Mouse (Mus musculus): ENCODE measurements around the gene Rnf24. TPM values are rescaled to one million over a fixed set of nuclear protein-coding genes. Genes with fewer than 3 reads are reported as not detected.
"Not testable (repeated sequence)": the region's sequence is repeated elsewhere in the genome, so short reads cannot be mapped to it uniquely, and the experiment has no call there.

Gene Rnf24
- polyA plus RNA-seq, 1 experiment from 2014 or later = 7.2 TPM

GRCm38 (mm10) chr2:131326044-131326443, 26.6 kb downstream of the Rnf24 start:
- H3K9me3 ChIP-seq (ENCODE audit: control insufficient read depth, low read length) = no peaks in the 10 kb centered on the region
- H3K36me3 ChIP-seq (ENCODE audit: control insufficient read depth, insufficient read depth, low read length) = no peaks in the 10 kb centered on the region
- no peaks in the 10 kb centered on the region for H3K27me3 ChIP-seq (ENCODE audit: control insufficient read depth, insufficient read depth, low read length)
- ATAC-seq (ENCODE audit: insufficient number of reproducible peaks, low FRiP score, low TSS enrichment, low read depth) = no peak
- H3K9ac ChIP-seq (ENCODE audit: low read length) = no peak overlapping the region
- DNase-seq (ENCODE audit: low spot score) = no peak
- H3K27ac ChIP-seq (replicated peaks; ENCODE audit: low read depth, low read length) = no peak overlapping the region
- no peaks in the 10 kb centered on the region for H3K4me1 ChIP-seq (ENCODE audit: control insufficient read depth, insufficient read depth, low read length)
- 71% methylated on average over 3 of the region's 3 CpGs for WGBS
- no peak overlapping the region for H3K4me3 ChIP-seq (ENCODE audit: low read depth, low read length)
- H3K4me2 ChIP-seq (ENCODE audit: low read depth, severe bottlenecking) = no peak overlapping the region

- no peaks in the 10 kb centered on the region for H3K9me3 ChIP-seq (ENCODE audit: control insufficient read depth, low read length)
- no peak overlapping the region for H3K27ac ChIP-seq (replicated peaks; ENCODE audit: low read depth, low read length)
- H3K4me3 ChIP-seq (ENCODE audit: low read depth, low read length) = no peak overlapping the region
- WGBS = 86% methylated on average over 1 of the region's 1 CpGs
- no peak for DNase-seq (ENCODE audit: low spot score)
- H3K4me1 ChIP-seq (ENCODE audit: control insufficient read depth, insufficient read depth, low read length) = no peaks in the 10 kb centered on the region
- ATAC-seq (ENCODE audit: insufficient number of reproducible peaks, low FRiP score, low TSS enrichment, low read depth) = no peak
- no peak overlapping the region for H3K4me2 ChIP-seq (ENCODE audit: low read depth, severe bottlenecking)
- no peaks in the 10 kb centered on the region for H3K36me3 ChIP-seq (ENCODE audit: control insufficient read depth, insufficient read depth, low read length)
- H3K9ac ChIP-seq (ENCODE audit: low read length) = no peak overlapping the region
- H3K27me3 ChIP-seq (ENCODE audit: control insufficient read depth, insufficient read depth, low read length) = no peaks in the 10 kb centered on the region
These were observed 29.0 kb downstream of the Rnf24 start for GRCm38 (mm10) chr2:131323675-131324074.

DNA sequence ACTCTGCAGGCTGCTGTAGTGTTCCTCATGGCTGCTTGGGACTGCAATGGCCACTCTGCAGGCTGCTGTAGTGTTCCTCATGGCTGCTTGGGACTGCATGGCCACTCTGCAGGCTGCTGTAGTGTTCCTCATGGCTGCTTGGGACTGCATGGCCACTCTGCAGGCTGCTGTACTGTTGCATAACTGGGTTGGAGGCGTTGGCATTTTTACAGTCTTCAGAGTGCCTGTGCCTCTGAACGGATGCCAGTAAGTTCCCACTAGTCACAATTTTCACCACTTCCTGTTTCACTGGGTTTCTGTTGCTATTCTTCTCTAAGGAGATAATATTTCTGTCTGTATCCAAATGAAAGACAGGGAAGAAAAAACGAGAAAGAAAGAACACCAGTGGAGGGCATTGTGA, 31.5 kb downstream of the Rnf24 start:
- WGBS = 46% methylated on average over 3 of the region's 3 CpGs
- not testable (repeated sequence) for H3K27me3 ChIP-seq (ENCODE audit: control insufficient read depth, insufficient read depth, low read length); ATAC-seq (ENCODE audit: insufficient number of reproducible peaks, low FRiP score, low TSS enrichment, low read depth); H3K27ac ChIP-seq (replicated peaks; ENCODE audit: low read depth, low read length); H3K4me2 ChIP-seq (ENCODE audit: low read depth, severe bottlenecking); H3K4me1 ChIP-seq (ENCODE audit: control insufficient read depth, insufficient read depth, low read length); H3K9ac ChIP-seq (ENCODE audit: low read length); H3K36me3 ChIP-seq (ENCODE audit: control insufficient read depth, insufficient read depth, low read length); H3K4me3 ChIP-seq (ENCODE audit: low read depth, low read length); DNase-seq (ENCODE audit: low spot score); H3K9me3 ChIP-seq (ENCODE audit: control insufficient read depth, low read length)

- Histone ChIP-seq H3K9me3 (ENCODE audit: control insufficient read depth, low read length) (no peaks in the 10 kb centered on the region), H3K9ac (ENCODE audit: low read length) (no peak overlapping the region), H3K27ac (replicated peaks; ENCODE audit: low read depth, low read length) (no peak overlapping the region), H3K4me3 (ENCODE audit: low read depth, low read length) (no peak overlapping the region), H3K4me2 (ENCODE audit: low read depth, severe bottlenecking) (no peak overlapping the region), H3K4me1 (ENCODE audit: control insufficient read depth, insufficient read depth, low read length) (no peaks in the 10 kb centered on the region), H3K27me3 (ENCODE audit: control insufficient read depth, insufficient read depth, low read length) (no peaks in the 10 kb centered on the region), H3K36me3 (ENCODE audit: control insufficient read depth, insufficient read depth, low read length) (no peaks in the 10 kb centered on the region)
- ATAC-seq (ENCODE audit: insufficient number of reproducible peaks, low FRiP score, low TSS enrichment, low read depth) = no peak
- WGBS = 87% methylated on average over 6 of the region's 6 CpGs
- DNase-seq (ENCODE audit: low spot score) = no peak
These were observed 33.3 kb downstream of the Rnf24 start for GRCm38 (mm10) chr2:131319401-131319800.

- no peak overlapping the region for H3K4me2 ChIP-seq (ENCODE audit: low read depth, severe bottlenecking)
- WGBS = 94% methylated on average over 2 of the region's 2 CpGs
- ATAC-seq (ENCODE audit: insufficient number of reproducible peaks, low FRiP score, low TSS enrichment, low read depth) (no peak), DNase-seq (ENCODE audit: low spot score) (no peak)
- no peaks in the 10 kb centered on the region for H3K27me3 ChIP-seq (ENCODE audit: control insufficient read depth, insufficient read depth, low read length)
- H3K4me3 ChIP-seq (ENCODE audit: low read depth, low read length) = no peak overlapping the region
- no peak overlapping the region for H3K9ac ChIP-seq (ENCODE audit: low read length)
- H3K4me1 ChIP-seq (ENCODE audit: control insufficient read depth, insufficient read depth, low read length) = no peaks in the 10 kb centered on the region
- no peak overlapping the region for H3K27ac ChIP-seq (replicated peaks; ENCODE audit: low read depth, low read length)
- no peaks in the 10 kb centered on the region for H3K36me3 ChIP-seq (ENCODE audit: control insufficient read depth, insufficient read depth, low read length)
- no peaks in the 10 kb centered on the region for H3K9me3 ChIP-seq (ENCODE audit: control insufficient read depth, low read length)
These were observed 36.5 kb downstream of the Rnf24 start for GRCm38 (mm10) chr2:131316167-131316566.

DNA sequence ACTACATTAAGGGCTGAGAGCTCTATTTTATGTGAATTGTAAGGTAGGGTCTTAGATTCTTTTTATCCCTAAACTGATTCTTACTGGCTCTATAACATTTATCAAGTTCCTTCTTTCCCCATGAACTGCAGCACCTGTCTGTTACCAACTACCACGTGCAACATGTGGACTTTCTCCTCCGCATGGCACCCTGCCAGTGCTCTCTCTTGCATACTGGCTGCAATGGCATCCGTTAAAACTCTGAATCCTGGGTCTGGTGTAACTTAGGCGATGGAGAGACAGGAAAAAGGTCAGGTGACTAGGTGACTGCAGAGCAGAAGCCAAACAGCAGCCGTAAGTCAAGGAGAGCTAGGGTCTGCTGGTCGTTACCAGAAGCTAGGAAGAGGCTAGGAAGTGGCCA, 43.4 kb downstream of the Rnf24 start:
- H3K9me3 ChIP-seq (ENCODE audit: control insufficient read depth, low read length) = no peaks in the 10 kb centered on the region
- no peaks in the 10 kb centered on the region; the same call in 1 of the 2 replicates for H3K36me3 ChIP-seq (ENCODE audit: control insufficient read depth, insufficient read depth, low read length)
- no peaks in the 10 kb centered on the region for H3K27me3 ChIP-seq (ENCODE audit: control insufficient read depth, insufficient read depth, low read length)
- H3K4me1 ChIP-seq (ENCODE audit: control insufficient read depth, insufficient read depth, low read length) = no peaks in the 10 kb centered on the region
- no peak for ATAC-seq (ENCODE audit: insufficient number of reproducible peaks, low FRiP score, low TSS enrichment, low read depth)
- DNase-seq (ENCODE audit: low spot score) = no peak
- no peak overlapping the region for H3K9ac ChIP-seq (ENCODE audit: low read length)
- 50% methylated on average over 6 of the region's 6 CpGs for WGBS
- no peak overlapping the region for H3K27ac ChIP-seq (replicated peaks; ENCODE audit: low read depth, low read length)
- no peak overlapping the region for H3K4me3 ChIP-seq (ENCODE audit: low read depth, low read length)
- H3K4me2 ChIP-seq (ENCODE audit: low read depth, severe bottlenecking) = no peak overlapping the region

- ATAC-seq (ENCODE audit: insufficient number of reproducible peaks, low FRiP score, low TSS enrichment, low read depth) (no peak), DNase-seq (ENCODE audit: low spot score) (no peak)
- no peaks in the 10 kb centered on the region for H3K4me1 ChIP-seq (ENCODE audit: control insufficient read depth, insufficient read depth, low read length)
- H3K27ac ChIP-seq (replicated peaks; ENCODE audit: low read depth, low read length) = no peak overlapping the region
- H3K27me3 ChIP-seq (ENCODE audit: control insufficient read depth, insufficient read depth, low read length) = no peaks in the 10 kb centered on the region
- no peaks in the 10 kb centered on the region for H3K9me3 ChIP-seq (ENCODE audit: control insufficient read depth, low read length)
- 77% methylated on average over 2 of the region's 2 CpGs for WGBS
- peaks cover 2% of the 10 kb centered on the region for H3K36me3 ChIP-seq (ENCODE audit: control insufficient read depth, insufficient read depth, low read length)
- no peak overlapping the region for H3K4me2 ChIP-seq (ENCODE audit: low read depth, severe bottlenecking)
- no peak overlapping the region for H3K9ac ChIP-seq (ENCODE audit: low read length)
- no peak overlapping the region for H3K4me3 ChIP-seq (ENCODE audit: low read depth, low read length)
These were observed 44.9 kb downstream of the Rnf24 start for GRCm38 (mm10) chr2:131307822-131308221.

- Histone ChIP-seq H3K4me2 (ENCODE audit: low read depth, severe bottlenecking) (no peak overlapping the region), H3K27ac (replicated peaks; ENCODE audit: low read depth, low read length) (no peak overlapping the region), H3K4me3 (ENCODE audit: low read depth, low read length) (no peak overlapping the region), H3K27me3 (ENCODE audit: control insufficient read depth, insufficient read depth, low read length) (no peaks in the 10 kb centered on the region), H3K36me3 (ENCODE audit: control insufficient read depth, insufficient read depth, low read length) (peaks cover 7% of the 10 kb centered on the region), H3K9ac (ENCODE audit: low read length) (no peak overlapping the region), H3K4me1 (ENCODE audit: control insufficient read depth, insufficient read depth, low read length) (no peaks in the 10 kb centered on the region), H3K9me3 (ENCODE audit: control insufficient read depth, low read length) (no peaks in the 10 kb centered on the region)
- 88% methylated on average over 5 of the region's 5 CpGs for WGBS
- ATAC-seq (ENCODE audit: insufficient number of reproducible peaks, low FRiP score, low TSS enrichment, low read depth) (no peak), DNase-seq (ENCODE audit: low spot score) (no peak)
These were observed 45.3 kb downstream of the Rnf24 start for GRCm38 (mm10) chr2:131307391-131307790.

- H3K9ac ChIP-seq (ENCODE audit: low read length); H3K4me3 ChIP-seq (ENCODE audit: low read depth, low read length); DNase-seq (ENCODE audit: low spot score); H3K9me3 ChIP-seq (ENCODE audit: control insufficient read depth, low read length); H3K36me3 ChIP-seq (ENCODE audit: control insufficient read depth, insufficient read depth, low read length); H3K4me2 ChIP-seq (ENCODE audit: low read depth, severe bottlenecking); H3K4me1 ChIP-seq (ENCODE audit: control insufficient read depth, insufficient read depth, low read length); ATAC-seq (ENCODE audit: insufficient number of reproducible peaks, low FRiP score, low TSS enrichment, low read depth); H3K27ac ChIP-seq (replicated peaks; ENCODE audit: low read depth, low read length); H3K27me3 ChIP-seq (ENCODE audit: control insufficient read depth, insufficient read depth, low read length): not testable (repeated sequence)
- 89% methylated on average over 1 of the region's 1 CpGs for WGBS
These were observed 47.5 kb downstream of the Rnf24 start for GRCm38 (mm10) chr2:131305226-131305625.

Measured in limb, embryonic 11.5 days (tissue).